Mouse (Mus musculus) G1E-ER4 (cell line): ENCODE data around the gene Pip5k1b. TPM values are rescaled to one million over a fixed set of nuclear protein-coding genes. Genes with fewer than 3 reads are reported as not detected.
A peak's percentile ranks its signal among the peaks of the same experiment; 100 is the strongest.

Experiments used
- GATA1 ChIP-seq: IDR thresholded peaks from one replicate; pipeline ENCODE4 v1.8.0; 2012; ENCODE audit warnings: low read length, inconsistent platforms
- polyA plus RNA-seq: library from polyadenylated mRNA; stranded (reverse); fragments of >175 nt; gene quantifications from 2 replicates; pipeline ENCODE4 v1.2.3, GENCODE M21; 2012

The Pip5k1b gene
- polyA plus RNA-seq, 1 experiment, result 10.6 TPM

- no peak for TF ChIP-seq GATA1
Observed at GRCm38 (mm10) chr19:24528910-24529561, 26.6 kb downstream of the Pip5k1b start.

GRCm38 (mm10) chr19:24528129-24528730 lies 27.4 kb downstream of the Pip5k1b start:
- no peak for TF ChIP-seq GATA1

- no peak for TF ChIP-seq GATA1
Observed at GRCm38 (mm10) chr19:24527613-24527948, 28.1 kb downstream of the Pip5k1b start.

GRCm38 (mm10) chr19:24526731-24527612 lies 28.7 kb downstream of the Pip5k1b start:
- TF ChIP-seq GATA1, result no peak

GRCm38 (mm10) chr19:24523476-24524313 lies 32.0 kb downstream of the Pip5k1b start:
- no peak for TF ChIP-seq GATA1

- TF ChIP-seq GATA1, result no peak
Observed at GRCm38 (mm10) chr19:24521997-24522396, 33.7 kb downstream of the Pip5k1b start.

- no peak for TF ChIP-seq GATA1
Observed at GRCm38 (mm10) chr19:24521146-24521545, 34.5 kb downstream of the Pip5k1b start.

GRCm38 (mm10) chr19:24519732-24520409 lies 35.8 kb downstream of the Pip5k1b start:
- TF ChIP-seq GATA1, result peak; percentile 17

- TF ChIP-seq GATA1, result no peak
Observed at GRCm38 (mm10) chr19:24518384-24518783, 37.3 kb downstream of the Pip5k1b start.

GRCm38 (mm10) chr19:24517057-24517456 lies 38.6 kb downstream of the Pip5k1b start:
- no peak for TF ChIP-seq GATA1

- TF ChIP-seq GATA1, result no peak
Observed at GRCm38 (mm10) chr19:24515941-24516340, 39.7 kb downstream of the Pip5k1b start.

GRCm38 (mm10) chr19:24514661-24515642 lies 40.7 kb downstream of the Pip5k1b start:
- TF ChIP-seq GATA1, result no peak

GRCm38 (mm10) chr19:24513105-24513843 lies 42.4 kb downstream of the Pip5k1b start:
- TF ChIP-seq GATA1, result peak; percentile 59
